Mouse (Mus musculus) colon, adult 2 months (tissue): ENCODE results near the gene 2210010C04Rik. TPM values are rescaled to one million over a fixed set of nuclear protein-coding genes. Genes with fewer than 3 reads are reported as not detected.

Experiments used
- polyA plus RNA-seq: library from polyadenylated mRNA; depleted of rRNA; stranded (reverse); fragments of >200 nt; gene quantifications from 2 replicates; pipeline ENCODE4 v1.2.3, GENCODE M21; 2012; rRNA removed

2210010C04Rik gene
- 0.56 and 713 TPM in 2 replicates for polyA plus RNA-seq

DNA sequence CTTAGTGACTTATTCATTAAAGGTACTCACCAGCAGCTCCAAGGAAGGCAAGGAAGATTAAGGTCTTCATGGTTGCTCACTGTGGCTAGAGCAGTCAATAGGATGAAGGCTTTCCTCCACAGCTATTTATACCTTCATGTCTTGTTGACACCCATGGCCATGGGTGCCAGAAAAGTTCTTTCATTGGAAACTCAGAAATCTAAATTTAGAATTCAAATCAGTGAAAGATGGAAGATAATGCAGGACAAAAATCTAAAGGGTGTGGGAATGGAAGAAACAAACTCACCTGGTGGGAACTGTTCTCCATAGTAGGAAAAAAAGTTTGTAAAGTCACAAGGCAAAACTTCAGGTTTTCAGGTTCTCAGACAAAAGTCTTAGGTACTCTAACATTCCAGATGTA is at the start of gene 2210010C04Rik:
Gene 2210010C04Rik (minus strand): TSS at position 101 of the 400 bp plus-strand sequence.

DNA sequence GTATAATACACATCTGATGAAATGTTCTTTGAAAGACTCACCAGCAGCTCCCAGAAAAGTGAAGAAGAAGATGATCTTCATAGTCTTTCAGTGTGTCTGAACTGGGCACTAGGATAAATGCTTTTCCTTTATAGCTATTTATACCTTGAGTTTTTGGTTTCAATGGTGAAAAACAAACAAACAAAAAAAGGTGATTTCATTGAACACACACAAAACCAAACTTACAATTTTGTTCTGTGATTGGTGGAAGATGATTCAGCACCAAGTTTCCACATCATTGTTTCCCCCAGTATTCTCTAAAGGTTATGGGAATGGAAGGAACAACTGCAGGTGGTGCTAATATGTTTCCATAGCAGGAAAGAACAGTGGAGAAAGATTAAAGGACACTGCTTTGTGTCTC is 35.9 kb downstream of the 2210010C04Rik start, which contains the start of gene Gm2663:
Gene Gm2663 (minus strand): TSS at position 101 of the 400 bp plus-strand sequence.

Other genes with a start within 250 kb of the 2210010C04Rik start
- not detected in 2 replicates for gene Moxd2, start 148.0 kb downstream of the 2210010C04Rik start, polyA plus RNA-seq
- not detected in 2 replicates for gene Prss58, start 135.1 kb downstream of the 2210010C04Rik start, polyA plus RNA-seq
- not detected in 2 replicates for gene 1700074P13Rik, start 95.0 kb downstream of the 2210010C04Rik start, polyA plus RNA-seq
- not detected in 2 replicates for gene Gm4744, start 83.6 kb downstream of the 2210010C04Rik start, polyA plus RNA-seq
- gene 1810009J06Rik, start 70.8 kb downstream of the 2210010C04Rik start, polyA plus RNA-seq, result 0.17 TPM in 1 of 2 replicates, not detected in the other
- not detected in 2 replicates for gene Gm2663, start 36.0 kb downstream of the 2210010C04Rik start, polyA plus RNA-seq